Mouse (Mus musculus) mouse embryonic stem cell (cell line): ENCODE results near the gene AC170998.1.
"Not testable (repeated sequence)": the region's sequence is repeated elsewhere in the genome, so short reads cannot be mapped to it uniquely, and the experiment has no call there.

ENCODE experiments used
- in situ Hi-C, 2 experiments: fragments of 300-500 bp; cut with MboI; formaldehyde crosslinking; loops; 1 replicate in 1 of 2; 3 replicates in 1 of 2; pipeline ENCODE4 v1.14.3; 2019 to 2020; ENCODE audit warnings: low sequenced_read_pairs in 2 of 2, low pct_unique_long_range_greater_than_20kb in 1 of 2, mixed read lengths in 1 of 2; ENCODE audit not compliant: unreplicated experiment in 1 of 2

AC170998.1 gene

GRCm38 (mm10) chr17:28701171-28701570 lies 24.7 kb upstream of the AC170998.1 start:
- in situ Hi-C loops: loop anchor here in 1 of 2 experiments (5.0 kb wide), 1 partner anchor 41 kb away; no protein-coding TSS in a partner anchor

- in situ Hi-C loops: loop anchor here in 1 of 2 experiments (5.0 kb wide), 1 partner anchor 41 kb away; no protein-coding TSS in a partner anchor
Measured at GRCm38 (mm10) chr17:28701737-28702136, 24.1 kb upstream of the AC170998.1 start.

- in situ Hi-C loops: loop anchor here in 1 of 2 experiments (5.0 kb wide), 1 partner anchor 40 kb away; no protein-coding TSS in a partner anchor
Measured at GRCm38 (mm10) chr17:28702646-28703045, 23.2 kb upstream of the AC170998.1 start.

GRCm38 (mm10) chr17:28706697-28707096 lies 19.2 kb upstream of the AC170998.1 start:
- in situ Hi-C loops: no loop called here

- in situ Hi-C loops: no loop called here
Measured at GRCm38 (mm10) chr17:28707136-28707627, 18.7 kb upstream of the AC170998.1 start.

- in situ Hi-C loops: no loop called here
Measured at GRCm38 (mm10) chr17:28707816-28708215, 18.1 kb upstream of the AC170998.1 start.

GRCm38 (mm10) chr17:28708989-28709388 lies 16.9 kb upstream of the AC170998.1 start:
- in situ Hi-C loops: no loop called here

- in situ Hi-C loops: no loop called here
Measured at GRCm38 (mm10) chr17:28709552-28710290, 16.2 kb upstream of the AC170998.1 start.

- in situ Hi-C loops: no loop called here
Measured at GRCm38 (mm10) chr17:28710291-28710688, 15.6 kb upstream of the AC170998.1 start.

GRCm38 (mm10) chr17:28711237-28711636 lies 14.6 kb upstream of the AC170998.1 start:
- in situ Hi-C loops: no loop called here

GRCm38 (mm10) chr17:28712305-28712704 lies 13.6 kb upstream of the AC170998.1 start:
- in situ Hi-C loops: no loop called here

GRCm38 (mm10) chr17:28714006-28714405 lies 11.9 kb upstream of the AC170998.1 start:
- in situ Hi-C loops: no loop called here

GRCm38 (mm10) chr17:28715832-28716548 lies 9.9 kb upstream of the AC170998.1 start:
- in situ Hi-C loops: no loop called here

GRCm38 (mm10) chr17:28717535-28717934 lies 8.3 kb upstream of the AC170998.1 start:
- in situ Hi-C loops: no loop called here

GRCm38 (mm10) chr17:28727511-28727910 lies 1.6 kb downstream of the AC170998.1 start:
- in situ Hi-C loops: not testable (repeated sequence)

- in situ Hi-C loops: no loop called here
Measured at GRCm38 (mm10) chr17:28735317-28736105, 9.6 kb downstream of the AC170998.1 start.

- in situ Hi-C loops: no loop called here
Measured at GRCm38 (mm10) chr17:28736486-28736885, 10.6 kb downstream of the AC170998.1 start.

- in situ Hi-C loops: no loop called here
Measured at GRCm38 (mm10) chr17:28737973-28738372, 12.1 kb downstream of the AC170998.1 start.

- in situ Hi-C loops: no loop called here
Measured at GRCm38 (mm10) chr17:28739244-28739643, 13.4 kb downstream of the AC170998.1 start.
